Mouse (Mus musculus) neural tube, embryonic 14.5 days (tissue): ENCODE measurements at regions not wholly inside any gene's neighbourhood (a gene's known extent, or its start where the extent isn't known, plus 50 kb on each side); places are given as distances from the start of the nearest gene placed in this dataset.
"Not testable (repeated sequence)": the region's sequence is repeated elsewhere in the genome, so short reads cannot be mapped to it uniquely, and the experiment has no call there.

ENCODE experiments used
- ATAC-seq: fragments of 200-750 bp; cut with Nextera tagmentation; 2 replicates; pipeline ENCODE4 v1.8.0; 2017; ENCODE audit warnings: low read depth, mild to moderate bottlenecking, moderate TSS enrichment, moderate library complexity
- H3K27ac ChIP-seq: fragments of 300-500 bp; sonication (generic); 2 replicates; pipeline ENCODE4 v1.5.1; 2014; ENCODE audit warnings: low read depth, mild to moderate bottlenecking, control low read depth, low read length, moderate library complexity, mixed read lengths
- H3K27me3 ChIP-seq: fragments of 300-500 bp; sonication (generic); 2 replicates; pipeline ENCODE4 v1.6.1; 2014; ENCODE audit warnings: low read length; ENCODE audit not compliant: control insufficient read depth, insufficient read depth
- H3K36me3 ChIP-seq: fragments of 300-500 bp; sonication (generic); 2 replicates; pipeline ENCODE4 v1.6.1; 2014; ENCODE audit warnings: low read length, mixed read lengths; ENCODE audit not compliant: control insufficient read depth, insufficient read depth
- H3K4me1 ChIP-seq: fragments of 300-500 bp; sonication (generic); 2 replicates; pipeline ENCODE4 v1.6.1; 2014; ENCODE audit warnings: low read length; ENCODE audit not compliant: control insufficient read depth, insufficient read depth
- H3K4me2 ChIP-seq: fragments of 300-500 bp; sonication (generic); 2 replicates; pipeline ENCODE4 v1.6.1; 2014; ENCODE audit warnings: mild to moderate bottlenecking, low read depth, low read length, control low read depth
- H3K4me3 ChIP-seq: fragments of 300-500 bp; sonication (generic); 2 replicates; pipeline ENCODE4 v1.5.1; 2014; ENCODE audit warnings: low read depth, low read length, control low read depth, mixed read lengths
- H3K9ac ChIP-seq: fragments of 300-500 bp; sonication (generic); replicated peaks from 2 replicates; pipeline ENCODE4 v1.6.1; 2014; ENCODE audit warnings: low read depth, mild to moderate bottlenecking, control low read depth, low read length, mixed read lengths
- H3K9me3 ChIP-seq: fragments of 300-500 bp; sonication (generic); 2 replicates; pipeline ENCODE4 v1.6.1; 2016; ENCODE audit warnings: low read length; ENCODE audit not compliant: control insufficient read depth
- WGBS: fragments of 180-500 bp; shearing (Covaris S2); extraction: QIAGEN DNeasy Blood & Tissue Kit; methylation state at CpG from one replicate; pipeline ENCODE4 v1.1.7; 2014; 5-methylcytosine and 5-hydroxymethylcytosine counted together

DNA sequence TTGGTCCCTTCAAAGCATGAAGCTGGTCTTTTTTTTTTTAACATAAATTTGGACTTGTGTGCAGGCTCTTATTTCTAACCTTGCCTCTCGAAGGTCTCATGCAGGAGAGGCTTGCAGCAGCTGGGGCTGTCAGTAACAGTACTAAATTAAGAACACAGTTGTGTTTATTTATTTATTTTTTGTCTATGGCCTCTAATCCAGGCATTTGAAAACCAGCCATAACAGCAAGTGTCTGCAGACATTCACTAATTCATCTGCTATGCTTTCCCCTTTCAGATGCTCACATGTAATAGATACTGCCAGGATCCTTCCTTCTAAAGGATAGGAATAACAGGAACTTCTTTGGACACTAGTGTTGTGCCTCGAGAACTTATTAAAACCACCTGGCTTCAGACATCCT is 172.5 kb downstream of the Rchy1 start:
- H3K4me2 ChIP-seq, result no peak overlapping the region
- no peaks in the 10 kb centered on the region for H3K27me3 ChIP-seq
- H3K27ac ChIP-seq, result no peak overlapping the region
- H3K9me3 ChIP-seq, result no peaks in the 10 kb centered on the region
- ATAC-seq, result no peak
- no peaks in the 10 kb centered on the region for H3K4me1 ChIP-seq
- WGBS, result 75% methylated on average over 2 of the region's 2 CpGs
- no peak overlapping the region for H3K4me3 ChIP-seq
- no peaks in the 10 kb centered on the region for H3K36me3 ChIP-seq
- no peak overlapping the region for H3K9ac ChIP-seq

DNA sequence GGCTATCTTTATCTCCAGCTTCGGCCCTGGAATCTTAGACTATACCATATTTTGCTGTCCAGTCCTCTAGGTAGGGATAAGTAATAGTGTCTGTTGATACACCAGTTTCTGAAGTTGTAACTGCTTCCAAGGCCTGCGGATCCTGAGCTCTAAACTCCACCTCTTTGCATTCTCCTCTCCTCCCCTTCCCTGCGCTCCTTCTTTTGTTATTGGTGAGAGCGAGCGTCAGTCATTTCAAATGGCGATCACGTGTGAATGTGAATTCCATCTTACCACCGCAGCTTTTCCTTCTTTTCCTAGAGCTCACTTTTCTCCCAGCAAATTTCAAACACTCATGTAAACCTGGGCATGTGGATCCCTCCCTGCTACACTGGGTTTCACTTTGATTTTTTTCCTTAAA is 178.9 kb downstream of the Rchy1 start:
- H3K27ac ChIP-seq, result no peak overlapping the region
- no peak overlapping the region for H3K4me3 ChIP-seq
- H3K4me1 ChIP-seq, result no peaks in the 10 kb centered on the region
- WGBS, result 84% methylated on average over 8 of the region's 8 CpGs
- H3K4me2 ChIP-seq, result no peak overlapping the region
- no peaks in the 10 kb centered on the region for H3K27me3 ChIP-seq
- ATAC-seq, result no peak
- H3K9ac ChIP-seq, result no peak overlapping the region
- no peaks in the 10 kb centered on the region for H3K9me3 ChIP-seq
- H3K36me3 ChIP-seq, result no peaks in the 10 kb centered on the region

DNA sequence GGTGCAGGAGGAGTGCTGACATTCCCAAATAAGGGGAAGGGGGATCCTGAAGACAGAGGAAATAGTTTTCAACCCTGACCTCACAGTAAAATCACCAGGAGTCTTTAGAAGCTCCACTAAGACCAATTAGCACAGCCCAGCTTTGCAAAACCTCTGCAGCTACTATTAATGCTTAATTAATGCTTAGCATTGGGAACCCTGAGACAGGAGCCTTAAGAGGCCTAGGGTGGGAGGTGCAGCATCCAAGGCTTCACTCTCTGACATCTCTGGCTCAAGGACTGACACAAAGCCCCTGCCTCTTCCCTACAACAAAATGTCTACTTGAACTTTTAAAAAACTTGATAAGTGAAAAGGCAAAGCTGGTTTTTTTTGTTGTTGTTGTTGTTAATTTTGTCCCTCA is 185.9 kb downstream of the Rchy1 start:
- Histone ChIP-seq H3K27me3 (no peaks in the 10 kb centered on the region), H3K4me3 (no peak overlapping the region), H3K4me2 (no peak overlapping the region), H3K9me3 (no peaks in the 10 kb centered on the region), H3K27ac (no peak overlapping the region), H3K4me1 (no peaks in the 10 kb centered on the region), H3K36me3 (no peaks in the 10 kb centered on the region), H3K9ac (no peak overlapping the region)
- no peak for ATAC-seq

DNA sequence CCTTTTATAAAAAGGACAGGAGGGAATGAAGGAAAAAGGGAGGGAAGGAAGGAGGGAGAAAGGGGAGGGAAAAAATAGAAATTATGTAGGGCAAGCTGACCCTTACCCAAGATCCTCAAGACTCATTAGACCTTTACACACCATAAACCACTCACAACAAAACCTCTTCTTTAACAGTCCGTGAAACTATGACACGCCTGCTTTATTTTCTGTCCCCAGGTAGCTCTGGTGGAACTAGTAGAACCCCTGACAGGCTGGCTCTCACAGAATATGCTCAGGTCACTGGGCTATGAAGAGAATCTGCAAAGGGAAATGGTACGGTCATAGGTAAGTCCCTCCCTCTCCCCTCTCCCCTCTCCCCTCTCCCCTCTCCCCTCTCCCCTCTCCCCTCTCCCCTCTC is 188.8 kb downstream of the Rchy1 start:
- ATAC-seq, result no peak
- 77% methylated on average over 3 of the region's 3 CpGs for WGBS
- H3K36me3 ChIP-seq, result no peaks in the 10 kb centered on the region

DNA sequence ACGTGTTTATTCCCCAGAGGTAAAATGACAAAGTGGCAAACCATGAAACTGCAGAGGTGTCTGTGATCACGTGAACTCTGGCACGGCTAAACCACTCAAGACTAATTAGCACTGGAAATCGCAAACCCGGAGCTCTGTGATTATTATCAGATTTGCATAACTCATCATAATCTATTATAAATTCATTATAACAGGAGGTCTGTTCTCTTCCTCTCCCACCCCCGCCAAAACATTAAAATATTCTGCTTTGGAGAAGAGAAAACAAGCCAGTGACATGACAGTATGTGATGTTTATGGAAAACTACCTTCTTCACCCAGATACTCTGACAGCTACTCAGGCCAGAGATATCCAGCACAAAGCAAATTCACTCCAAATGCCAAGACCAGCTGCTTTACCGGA is 195.0 kb downstream of the Rchy1 start:
- WGBS, result 72% methylated on average over 7 of the region's 7 CpGs
- no peak for ATAC-seq
- Histone ChIP-seq H3K4me2 (no peak overlapping the region), H3K27ac (no peak overlapping the region), H3K27me3 (no peaks in the 10 kb centered on the region), H3K9me3 (no peaks in the 10 kb centered on the region), H3K4me3 (no peak overlapping the region), H3K36me3 (no peaks in the 10 kb centered on the region), H3K9ac (no peak overlapping the region), H3K4me1 (no peaks in the 10 kb centered on the region)

More for the DNA sequence above, 188.8 kb downstream of the Rchy1 start:
- Histone ChIP-seq H3K4me3 (no peak overlapping the region), H3K27ac (no peak overlapping the region), H3K4me1 (no peaks in the 10 kb centered on the region), H3K9ac (no peak overlapping the region), H3K9me3 (no peaks in the 10 kb centered on the region), H3K27me3 (no peaks in the 10 kb centered on the region), H3K4me2 (no peak overlapping the region)

DNA sequence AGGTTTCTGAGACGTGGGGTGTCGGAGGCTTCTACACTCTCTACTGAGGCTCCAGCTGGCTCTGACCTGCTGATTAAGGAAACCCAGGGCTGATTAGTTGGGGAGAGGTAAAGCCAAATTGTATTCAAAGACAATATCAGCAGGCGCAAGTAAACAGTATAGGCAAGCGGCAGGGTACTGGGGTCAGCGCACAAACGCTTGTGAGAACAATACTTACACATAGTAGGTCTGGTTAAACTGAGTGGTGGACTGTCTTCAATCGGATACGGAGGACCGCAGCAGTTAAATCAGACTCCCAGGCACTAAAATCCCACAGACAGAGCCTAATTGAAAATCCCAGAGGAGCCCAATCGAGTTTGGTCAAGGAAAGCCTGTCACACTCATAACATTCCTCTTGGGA is 195.8 kb downstream of the Rchy1 start:
- Histone ChIP-seq H3K36me3 (no peaks in the 10 kb centered on the region), H3K9ac (no peak overlapping the region), H3K9me3 (no peaks in the 10 kb centered on the region), H3K4me2 (no peak overlapping the region), H3K27me3 (no peaks in the 10 kb centered on the region), H3K4me3 (no peak overlapping the region), H3K4me1 (no peaks in the 10 kb centered on the region), H3K27ac (no peak overlapping the region)
- WGBS, result 74% methylated on average over 10 of the region's 10 CpGs
- ATAC-seq, result no peak

DNA sequence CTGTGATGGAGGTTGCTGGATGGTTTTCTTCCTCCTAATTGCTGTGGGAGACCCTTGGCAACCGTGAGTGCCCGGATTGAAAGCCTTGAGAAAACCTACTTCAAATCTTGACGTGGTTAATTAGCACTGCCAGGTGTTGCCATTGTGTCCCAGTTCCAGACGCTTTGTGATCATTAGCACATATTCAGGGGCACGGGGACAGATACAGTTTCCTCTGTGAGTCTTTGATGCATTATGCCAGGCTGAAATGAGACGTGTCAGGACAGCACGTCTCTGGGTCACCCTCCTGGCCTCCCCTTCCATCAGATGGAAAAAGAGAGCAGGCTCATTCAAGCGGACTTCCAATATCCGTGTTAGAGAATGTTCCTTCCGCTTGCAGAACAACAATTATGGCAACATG is 198.2 kb downstream of the Rchy1 start:
- H3K4me3 ChIP-seq, result no peak overlapping the region
- no peaks in the 10 kb centered on the region for H3K4me1 ChIP-seq
- 32% methylated on average over 10 of the region's 10 CpGs for WGBS
- no peak overlapping the region for H3K27ac ChIP-seq
- peak; percentile 24; the same call in 1 of the 2 replicates for ATAC-seq
- no peak overlapping the region for H3K4me2 ChIP-seq
- no peaks in the 10 kb centered on the region for H3K27me3 ChIP-seq
- H3K9ac ChIP-seq, result no peak overlapping the region
- no peaks in the 10 kb centered on the region for H3K9me3 ChIP-seq
- H3K36me3 ChIP-seq, result no peaks in the 10 kb centered on the region

DNA sequence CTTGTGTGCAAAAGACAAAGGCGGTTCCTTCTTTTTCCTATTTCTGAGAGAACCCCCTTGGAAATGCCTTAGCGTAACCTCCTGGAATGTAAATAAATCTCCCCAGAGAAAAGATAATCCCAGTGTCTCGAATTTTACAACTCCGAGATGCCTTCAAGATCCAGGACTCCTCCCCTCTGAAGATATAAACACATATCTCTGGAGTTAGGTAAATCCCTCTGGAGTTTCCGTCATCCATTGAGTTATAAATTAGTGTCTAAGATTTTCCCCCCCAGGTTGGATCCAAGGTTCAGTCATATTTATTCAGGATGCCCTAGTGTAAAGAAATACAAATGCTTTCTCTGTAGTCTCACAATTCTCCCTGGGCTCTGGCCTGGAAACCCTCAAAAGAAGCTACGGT is 200.3 kb downstream of the Rchy1 start:
- H3K27ac ChIP-seq, result no peak overlapping the region
- H3K4me3 ChIP-seq, result no peak overlapping the region
- no peak overlapping the region for H3K4me2 ChIP-seq
- no peaks in the 10 kb centered on the region for H3K4me1 ChIP-seq
- no peaks in the 10 kb centered on the region for H3K36me3 ChIP-seq
- ATAC-seq, result no peak
- H3K27me3 ChIP-seq, result no peaks in the 10 kb centered on the region
- H3K9me3 ChIP-seq, result no peaks in the 10 kb centered on the region
- WGBS, result 69% methylated on average over 6 of the region's 6 CpGs
- no peak overlapping the region for H3K9ac ChIP-seq

DNA sequence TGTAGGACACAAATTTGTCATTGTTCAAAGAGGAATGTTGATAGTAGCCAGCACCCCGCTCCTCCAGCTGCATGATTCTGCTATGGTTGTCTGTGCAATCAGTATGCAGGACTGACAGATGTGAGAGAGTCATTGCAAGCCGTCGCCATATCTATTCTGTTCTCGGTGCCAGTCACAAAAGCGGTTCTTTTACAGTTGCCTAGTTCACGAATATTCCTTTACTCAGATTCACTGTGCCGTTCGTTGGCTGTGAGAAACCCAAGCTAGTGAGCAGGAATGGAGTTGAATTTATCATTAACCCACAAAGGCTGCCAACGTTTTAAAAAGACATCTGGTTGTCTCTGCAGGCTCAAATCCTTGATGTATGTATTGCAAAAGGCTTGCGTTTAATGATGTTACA is 206.9 kb downstream of the Rchy1 start:
- Histone ChIP-seq H3K27me3 (no peaks in the 10 kb centered on the region), H3K36me3 (no peaks in the 10 kb centered on the region), H3K9me3 (no peaks in the 10 kb centered on the region), H3K9ac (no peak overlapping the region), H3K27ac (no peak overlapping the region), H3K4me2 (no peak overlapping the region), H3K4me3 (no peak overlapping the region), H3K4me1 (no peaks in the 10 kb centered on the region)
- WGBS, result 71% methylated on average over 10 of the region's 10 CpGs
- no peak for ATAC-seq

DNA sequence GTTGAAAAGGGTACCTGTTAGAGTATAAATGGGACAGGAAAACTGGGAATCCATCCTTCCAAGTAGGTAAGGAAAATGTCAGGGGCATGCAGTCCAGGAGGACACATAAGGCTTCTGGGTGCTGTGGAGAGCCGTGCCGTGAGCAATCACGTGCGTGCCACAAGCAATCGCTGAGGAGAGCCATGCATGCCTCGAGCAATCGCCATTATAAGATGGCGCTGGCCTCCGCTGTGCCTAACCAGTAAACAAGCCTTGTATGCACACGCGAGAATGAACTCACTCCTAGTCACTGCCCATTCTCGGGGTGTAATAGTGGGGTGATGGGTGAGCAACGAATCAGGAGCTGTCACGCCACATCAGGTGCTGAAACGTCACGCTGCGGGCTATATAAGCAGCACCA is 210.0 kb downstream of the Rchy1 start:
- not testable (repeated sequence) for H3K4me1 ChIP-seq, H3K36me3 ChIP-seq, H3K27ac ChIP-seq, H3K4me3 ChIP-seq, H3K27me3 ChIP-seq, H3K4me2 ChIP-seq, H3K9ac ChIP-seq, ATAC-seq, H3K9me3 ChIP-seq
- WGBS, result 96% methylated on average over 17 of the region's 17 CpGs
